Mouse (Mus musculus): ENCODE measurements around the gene Mta1. TPM values are rescaled to one million over a fixed set of nuclear protein-coding genes. Genes with fewer than 3 reads are reported as not detected.
A peak's percentile ranks its signal among the peaks of the same experiment; 100 is the strongest.

Gene Mta1
- polyA plus RNA-seq, 1 experiment from 2014 or later: 24.1 TPM

- no peaks in the 10 kb centered on the region for H3K36me3 ChIP-seq (ENCODE audit: insufficient read depth)
- ATAC-seq (ENCODE audit: insufficient read depth) (peak; percentile 51; the same call in 1 of the 2 replicates), DNase-seq (peak; percentile 61)
- H3K27ac ChIP-seq (ENCODE audit: low read depth): no peak within 1 kb of the TSS
- H3K4me1 ChIP-seq (ENCODE audit: insufficient read depth): peaks cover 7% of the 10 kb centered on the region; the same call in 1 of the 2 replicates
- H3K9me3 ChIP-seq (ENCODE audit: low read depth, low read length): no peaks in the 10 kb centered on the region
- H3K9ac ChIP-seq: peak within 1 kb of the TSS; percentile 57
- peaks cover 25% of the 10 kb centered on the region for H3K27me3 ChIP-seq (ENCODE audit: insufficient read depth, low read length)
- peak within 1 kb of the TSS; percentile 57 for H3K4me3 ChIP-seq (ENCODE audit: low read depth, low read length)
- 2% methylated on average over 63 of the region's 63 CpGs for WGBS
- no peak for TF ChIP-seq CTCF (IDR thresholded peaks at IDR 0.05; ENCODE audit: low read depth)
- H3K4me2 ChIP-seq: peak within 1 kb of the TSS; percentile 92
Measured at GRCm38 (mm10) chr12:113185442-113186291, 87.6 kb downstream of the Mta1 start, which contains the start of gene Tmem121. Gene Tmem121 (plus strand): TSS chr12:113185930.

GRCm38 (mm10) chr12:113186326-113187010 lies 88.4 kb downstream of the Mta1 start:
- H3K4me3 ChIP-seq (ENCODE audit: low read depth, low read length): peak overlapping the region; percentile 57
- H3K4me2 ChIP-seq: peak overlapping the region; percentile 92
- peaks cover 7% of the 10 kb centered on the region; the same call in 1 of the 2 replicates for H3K4me1 ChIP-seq (ENCODE audit: insufficient read depth)
- no peak for TF ChIP-seq CTCF (IDR thresholded peaks at IDR 0.05; ENCODE audit: low read depth)
- H3K27me3 ChIP-seq (ENCODE audit: insufficient read depth, low read length): peaks cover 25% of the 10 kb centered on the region
- no peak overlapping the region for H3K27ac ChIP-seq (ENCODE audit: low read depth)
- 41% methylated on average over 12 of the region's 12 CpGs for WGBS
- peak overlapping the region; percentile 57 for H3K9ac ChIP-seq
- H3K36me3 ChIP-seq (ENCODE audit: insufficient read depth): no peaks in the 10 kb centered on the region
- DNase-seq: no peak
- no peak for ATAC-seq (ENCODE audit: insufficient read depth)
- H3K9me3 ChIP-seq (ENCODE audit: low read depth, low read length): no peaks in the 10 kb centered on the region

Small RNA genes lying within 50 kb of the gene (microRNA-seq; reads per million reads assigned to microRNA genes)
- not detected for gene Gm44471 (ENCODE audit: borderline number of aligned reads)

Other genes starting within 250 kb of the Mta1 start
- gene Gpr132, start 230.1 kb upstream of the Mta1 start, polyA plus RNA-seq (2014; fragmentation: Nextera tagmentation; extraction: Ambion mirVana): 0.12 TPM in 1 of 2 replicates, not detected in the other
- 6.3 and 8.0 TPM in 2 replicates for gene Jag2, start 168.5 kb upstream of the Mta1 start, polyA plus RNA-seq (2014; fragmentation: Nextera tagmentation; extraction: Ambion mirVana)
- gene Nudt14, start 156.2 kb upstream of the Mta1 start, polyA plus RNA-seq (2014; fragmentation: Nextera tagmentation; extraction: Ambion mirVana): 107 and 116 TPM in 2 replicates
- gene Btbd6, start 121.8 kb upstream of the Mta1 start, polyA plus RNA-seq (2014; fragmentation: Nextera tagmentation; extraction: Ambion mirVana): 26.4 and 26.7 TPM in 2 replicates
- 61.7 and 65.9 TPM in 2 replicates for gene Brf1, start 97.6 kb upstream of the Mta1 start, polyA plus RNA-seq (2014; fragmentation: Nextera tagmentation; extraction: Ambion mirVana)
- gene Pacs2, start 83.8 kb upstream of the Mta1 start, polyA plus RNA-seq (2014; fragmentation: Nextera tagmentation; extraction: Ambion mirVana): 12.3 and 15.6 TPM in 2 replicates
- gene Tex22, start 23.8 kb upstream of the Mta1 start, polyA plus RNA-seq (2014; fragmentation: Nextera tagmentation; extraction: Ambion mirVana): not detected in 2 replicates
- 266 and 273 TPM in 2 replicates for gene Crip2, start 42.0 kb downstream of the Mta1 start, polyA plus RNA-seq (2014; fragmentation: Nextera tagmentation; extraction: Ambion mirVana)
- 237 and 267 TPM in 2 replicates for gene Crip1, start 48.0 kb downstream of the Mta1 start, polyA plus RNA-seq (2014; fragmentation: Nextera tagmentation; extraction: Ambion mirVana)
- 35.1 and 35.4 TPM in 2 replicates for gene Tedc1, start 58.1 kb downstream of the Mta1 start, polyA plus RNA-seq (2014; fragmentation: Nextera tagmentation; extraction: Ambion mirVana)
- 4.3 and 6.1 TPM in 2 replicates for gene Tmem121, start 87.7 kb downstream of the Mta1 start, polyA plus RNA-seq (2014; fragmentation: Nextera tagmentation; extraction: Ambion mirVana)